Mouse (Mus musculus): ENCODE results near the gene Aif1.

GRCm38 (mm10) chr17:35197126-35197525, 21.3 kb upstream of the Aif1 start:
- TF ChIP-seq POLR2A (IDR thresholded peaks at IDR 0.05; ENCODE audit: borderline replicate concordance, insufficient read depth, low read length) = no peak
- TF ChIP-seq CTCF (IDR thresholded peaks at IDR 0.05; ENCODE audit: borderline replicate concordance, insufficient read depth, low read depth, low read length) = no peak

Measured in cerebellum, adult 2 months (tissue).